Mouse (Mus musculus) embryonic fibroblast, embryonic 13.5 days (primary cell): ENCODE measurements around the gene Sufu.

Experiments used
- CTCF ChIP-seq: IDR thresholded peaks from 2 replicates; pipeline ENCODE4 v1.5.1; 2011; ENCODE audit warnings: mild to moderate bottlenecking, control low read depth, low read length, moderate library complexity, borderline replicate concordance; ENCODE audit not compliant: insufficient read depth
- POLR2A ChIP-seq: IDR thresholded peaks from 2 replicates; pipeline ENCODE4 v1.6.1; 2011; ENCODE audit warnings: low read depth, mild to moderate bottlenecking, control low read depth, low read length, moderate library complexity

GRCm38 (mm10) chr19:46459889-46460288 lies 63.2 kb downstream of the Sufu start:
- no peak for TF ChIP-seq CTCF
- no peak for TF ChIP-seq POLR2A
